Mouse (Mus musculus): ENCODE measurements around the gene Rps2. TPM values are rescaled to one million over a fixed set of nuclear protein-coding genes. Genes with fewer than 3 reads are reported as not detected.
"Not testable (repeated sequence)": the region's sequence is repeated elsewhere in the genome, so short reads cannot be mapped to it uniquely, and the experiment has no call there.

Rps2 gene
- 515 and 558 TPM in 2 replicates for polyA plus RNA-seq (2012; rRNA removed)

DNA sequence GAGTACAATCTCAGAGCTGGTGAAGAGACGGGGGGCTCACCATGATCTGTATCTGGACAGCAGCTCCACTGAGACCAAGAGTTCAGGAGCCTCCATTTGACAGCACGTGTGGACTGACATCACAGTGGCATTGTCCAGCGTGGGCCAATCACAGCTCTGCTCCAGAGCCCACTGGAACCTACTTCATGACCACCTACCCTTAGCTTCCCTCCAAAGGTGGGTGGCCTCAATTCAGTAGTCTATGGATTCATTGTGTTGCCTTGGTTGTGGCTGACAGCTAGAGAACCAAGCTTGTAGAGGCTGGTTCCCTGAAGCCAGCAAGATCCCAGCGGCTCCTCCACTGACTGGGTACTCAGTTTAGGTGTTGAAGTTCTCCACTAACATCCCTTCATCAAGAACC, at the start of gene Rps2, which contains the start of gene Rnf151:
Gene Rps2, plus strand, starts transcription at position 174 of the 400 bp plus-strand sequence.
Gene Rnf151, minus strand, starts transcription at position 121 of the 400 bp plus-strand sequence.
- H3K27ac ChIP-seq (ENCODE audit: control insufficient read depth, insufficient read depth, low read depth, low read length): peak within 1 kb of the TSS; percentile 79
- no peaks in the 10 kb centered on the region; the same call in 1 of the 2 replicates for H3K36me3 ChIP-seq (ENCODE audit: control insufficient read depth, insufficient read depth, low read length)
- H3K4me3 ChIP-seq (ENCODE audit: control insufficient read depth, low read depth, low read length): peak within 1 kb of the TSS; percentile 96
- H3K27me3 ChIP-seq (ENCODE audit: control insufficient read depth, insufficient read depth, low read length): no peaks in the 10 kb centered on the region
- TF ChIP-seq POLR2A (IDR thresholded peaks at IDR 0.05; ENCODE audit: control insufficient read depth, low read depth, low read length) (peak; percentile 84; the same call in 1 of the 2 replicates), CTCF (IDR thresholded peaks at IDR 0.05; ENCODE audit: control insufficient read depth, insufficient read depth, insufficient replicate concordance, low read depth, low read length) (no peak)
- H3K4me1 ChIP-seq (ENCODE audit: control insufficient read depth, insufficient read depth, low read length): no peaks in the 10 kb centered on the region

DNA sequence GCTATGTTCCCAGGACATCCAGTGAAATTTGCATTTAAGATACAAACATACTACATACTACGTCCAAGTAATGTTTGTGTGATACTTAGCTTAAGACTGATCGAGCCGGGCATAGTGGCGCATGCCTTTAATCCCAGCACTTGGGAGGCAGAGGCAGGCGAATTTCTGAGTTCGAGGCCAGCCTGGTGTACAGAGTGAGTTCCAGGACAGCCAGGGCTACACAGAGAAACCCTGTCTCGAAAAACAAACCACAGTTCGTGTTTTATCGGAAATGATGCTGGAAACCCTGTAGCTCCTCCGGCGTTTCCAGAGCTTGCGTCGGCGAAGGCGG, 48.7 kb upstream of the Rps2 start:
- not testable (repeated sequence) for H3K36me3 ChIP-seq (ENCODE audit: control insufficient read depth, insufficient read depth, low read length); H3K27me3 ChIP-seq (ENCODE audit: control insufficient read depth, insufficient read depth, low read length); H3K4me1 ChIP-seq (ENCODE audit: control insufficient read depth, insufficient read depth, low read length)
- Histone ChIP-seq H3K27ac (ENCODE audit: control insufficient read depth, insufficient read depth, low read depth, low read length) (peak overlapping the region; percentile 65), H3K4me3 (ENCODE audit: control insufficient read depth, low read depth, low read length) (peak overlapping the region; percentile 90)

DNA sequence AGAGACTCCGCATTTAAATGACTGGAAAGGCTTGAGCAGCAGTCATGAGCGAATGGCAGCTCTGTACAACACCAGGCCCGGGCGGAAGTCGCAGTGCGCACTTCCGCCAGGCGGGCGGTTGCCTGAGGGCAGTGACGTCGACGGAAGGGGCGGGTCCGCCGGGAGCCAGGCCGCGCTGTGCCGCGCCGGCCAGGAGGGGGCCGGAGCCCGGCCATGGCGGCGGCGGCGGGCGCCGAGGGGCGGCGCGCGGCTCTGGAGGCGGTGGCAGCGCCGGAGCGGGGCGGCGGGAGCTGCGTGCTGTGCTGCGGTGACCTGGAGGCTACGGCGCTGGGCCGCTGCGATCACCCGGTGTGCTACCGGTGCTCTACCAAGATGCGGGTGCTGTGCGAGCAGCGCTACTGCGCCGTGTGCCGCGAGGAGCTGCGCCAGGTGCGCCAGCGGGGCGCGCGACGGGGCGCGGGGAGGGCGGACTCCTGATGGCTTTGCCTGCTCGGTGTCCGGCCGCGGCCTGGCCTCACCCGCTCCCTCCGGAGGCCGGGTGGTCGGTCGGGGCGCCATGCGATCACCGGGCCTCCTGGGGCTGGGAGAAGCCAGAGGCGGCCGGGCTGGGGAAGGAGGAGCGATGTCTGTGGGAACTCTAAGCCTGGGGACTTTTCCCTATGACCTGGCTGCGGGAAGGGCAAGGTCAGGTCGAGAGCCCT, 48.2 kb upstream of the Rps2 start, which contains the start of gene Zfp598:
Gene Zfp598, plus strand, starts transcription at position 143 of the 701 bp plus-strand sequence.
- H3K36me3 ChIP-seq (ENCODE audit: control insufficient read depth, insufficient read depth, low read length): no peaks in the 10 kb centered on the region
- peak within 1 kb of the TSS; percentile 84 for H3K27ac ChIP-seq (ENCODE audit: control insufficient read depth, insufficient read depth, low read depth, low read length)
- H3K4me3 ChIP-seq (ENCODE audit: control insufficient read depth, low read depth, low read length): peak within 1 kb of the TSS; percentile 90
- no peaks in the 10 kb centered on the region for H3K27me3 ChIP-seq (ENCODE audit: control insufficient read depth, insufficient read depth, low read length)
- peaks cover 7% of the 10 kb centered on the region for H3K4me1 ChIP-seq (ENCODE audit: control insufficient read depth, insufficient read depth, low read length)
- TF ChIP-seq CTCF (IDR thresholded peaks at IDR 0.05; ENCODE audit: control insufficient read depth, insufficient read depth, insufficient replicate concordance, low read depth, low read length) (peak; percentile 1; the same call in 1 of the 2 replicates), POLR2A (IDR thresholded peaks at IDR 0.05; ENCODE audit: control insufficient read depth, low read depth, low read length) (peak; percentile 79)

DNA sequence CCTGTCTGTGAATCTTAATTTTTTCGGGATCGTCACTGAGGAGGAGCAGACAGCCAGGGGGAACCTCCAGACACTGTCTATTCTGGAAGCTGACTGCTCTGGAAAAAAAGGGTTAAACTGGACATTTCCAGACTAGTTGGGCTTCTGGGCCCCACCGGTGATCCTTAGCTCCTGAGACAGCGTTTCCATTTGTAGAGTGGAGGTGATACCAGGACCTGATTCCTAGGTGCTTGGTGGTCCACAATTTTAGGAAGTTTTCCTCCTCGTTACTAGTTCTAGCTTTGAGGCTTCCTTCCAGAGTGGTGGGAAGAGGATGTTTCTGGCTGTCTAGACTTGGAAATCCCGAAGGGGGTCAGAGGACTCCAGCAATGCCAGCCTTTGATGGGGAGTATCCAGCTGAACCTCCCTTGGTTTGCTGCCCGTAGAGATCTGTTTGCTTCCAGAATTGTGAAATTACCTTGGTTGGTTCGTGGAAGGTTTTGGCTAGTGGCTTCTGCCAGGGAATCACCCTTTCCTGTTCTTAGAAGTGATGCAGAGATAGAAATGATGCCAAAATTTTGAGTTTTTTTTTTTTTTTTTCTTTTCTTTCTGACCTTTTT, 47.6 kb upstream of the Rps2 start:
- Histone ChIP-seq H3K27ac (ENCODE audit: control insufficient read depth, insufficient read depth, low read depth, low read length) (peak overlapping the region; percentile 84), H3K36me3 (ENCODE audit: control insufficient read depth, insufficient read depth, low read length) (no peaks in the 10 kb centered on the region), H3K27me3 (ENCODE audit: control insufficient read depth, insufficient read depth, low read length) (no peaks in the 10 kb centered on the region), H3K4me3 (ENCODE audit: control insufficient read depth, low read depth, low read length) (peak overlapping the region; percentile 90), H3K4me1 (ENCODE audit: control insufficient read depth, insufficient read depth, low read length) (peaks cover 7% of the 10 kb centered on the region)
- no peak for TF ChIP-seq CTCF (IDR thresholded peaks at IDR 0.05; ENCODE audit: control insufficient read depth, insufficient read depth, insufficient replicate concordance, low read depth, low read length)
- no peak for TF ChIP-seq POLR2A (IDR thresholded peaks at IDR 0.05; ENCODE audit: control insufficient read depth, low read depth, low read length)

DNA sequence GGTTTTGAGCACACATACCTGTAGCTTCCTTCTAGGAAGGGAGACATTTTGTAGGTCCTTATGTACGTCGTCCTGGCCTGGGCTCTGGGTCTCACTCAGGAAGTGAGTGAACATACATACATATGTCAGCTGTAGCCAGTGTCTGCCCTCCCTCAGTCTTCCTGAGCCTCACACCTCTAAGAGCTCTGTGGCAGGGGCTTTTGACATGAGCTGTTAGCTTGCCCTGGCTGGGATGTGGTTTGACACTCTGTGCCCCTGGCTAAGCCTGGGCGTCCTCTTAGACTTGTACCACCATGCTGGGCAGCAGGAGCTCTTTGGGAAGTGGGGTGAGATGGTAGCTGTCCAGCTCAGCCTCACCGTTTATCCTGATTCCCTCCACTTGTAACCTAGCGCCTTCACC, 46.6 kb upstream of the Rps2 start:
- H3K36me3 ChIP-seq (ENCODE audit: control insufficient read depth, insufficient read depth, low read length): no peaks in the 10 kb centered on the region
- no peak for TF ChIP-seq CTCF (IDR thresholded peaks at IDR 0.05; ENCODE audit: control insufficient read depth, insufficient read depth, insufficient replicate concordance, low read depth, low read length)
- no peak for TF ChIP-seq POLR2A (IDR thresholded peaks at IDR 0.05; ENCODE audit: control insufficient read depth, low read depth, low read length)
- H3K4me3 ChIP-seq (ENCODE audit: control insufficient read depth, low read depth, low read length): no peak overlapping the region
- H3K4me1 ChIP-seq (ENCODE audit: control insufficient read depth, insufficient read depth, low read length): peaks cover 7% of the 10 kb centered on the region
- no peaks in the 10 kb centered on the region for H3K27me3 ChIP-seq (ENCODE audit: control insufficient read depth, insufficient read depth, low read length)
- H3K27ac ChIP-seq (ENCODE audit: control insufficient read depth, insufficient read depth, low read depth, low read length): no peak overlapping the region

DNA sequence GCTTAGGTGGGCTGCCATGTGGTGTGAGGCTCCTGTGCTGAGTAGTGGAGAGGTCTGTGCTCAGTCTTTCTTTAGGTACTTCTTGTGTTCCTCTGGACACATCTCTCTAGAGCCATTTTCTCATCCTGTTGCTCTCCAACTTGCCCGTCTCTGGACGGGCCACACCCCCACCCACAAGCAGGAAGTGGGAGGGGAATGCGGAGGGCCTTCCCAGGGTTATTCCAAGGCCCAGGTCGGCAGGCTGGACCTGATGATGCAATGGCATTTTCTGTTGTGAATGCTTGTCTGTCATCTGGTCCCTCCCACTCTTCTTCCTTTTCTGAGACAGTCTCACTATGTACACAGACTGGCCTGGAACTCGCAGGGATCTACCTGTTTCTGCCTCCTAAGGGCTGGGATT, 45.8 kb upstream of the Rps2 start:
- TF ChIP-seq POLR2A (IDR thresholded peaks at IDR 0.05; ENCODE audit: control insufficient read depth, low read depth, low read length) (no peak), CTCF (IDR thresholded peaks at IDR 0.05; ENCODE audit: control insufficient read depth, insufficient read depth, insufficient replicate concordance, low read depth, low read length) (no peak)
- H3K4me1 ChIP-seq (ENCODE audit: control insufficient read depth, insufficient read depth, low read length): peaks cover 7% of the 10 kb centered on the region
- no peak overlapping the region for H3K4me3 ChIP-seq (ENCODE audit: control insufficient read depth, low read depth, low read length)
- H3K27me3 ChIP-seq (ENCODE audit: control insufficient read depth, insufficient read depth, low read length): no peaks in the 10 kb centered on the region
- H3K27ac ChIP-seq (ENCODE audit: control insufficient read depth, insufficient read depth, low read depth, low read length): no peak overlapping the region
- H3K36me3 ChIP-seq (ENCODE audit: control insufficient read depth, insufficient read depth, low read length): no peaks in the 10 kb centered on the region

DNA sequence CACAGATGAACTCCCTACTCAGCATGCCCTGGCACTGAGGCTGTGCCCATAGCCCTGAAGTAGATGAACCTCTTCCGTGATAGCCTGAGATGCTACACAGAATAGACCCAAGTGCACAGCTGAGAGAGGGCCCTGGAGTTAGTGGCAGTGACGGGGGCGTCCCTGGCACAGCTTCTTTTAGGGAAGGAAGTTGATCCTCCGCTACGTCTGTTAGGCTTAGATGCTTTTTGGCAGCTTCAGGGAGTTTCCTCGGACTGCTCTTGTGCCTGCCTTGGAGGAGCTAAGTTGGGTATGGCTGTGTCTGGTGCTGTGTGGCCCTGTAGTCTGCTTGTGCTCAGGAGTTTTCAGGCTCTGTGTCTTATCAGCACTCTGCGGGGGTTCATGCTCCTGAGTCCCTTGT, 43.6 kb upstream of the Rps2 start:
- no peak overlapping the region for H3K4me3 ChIP-seq (ENCODE audit: control insufficient read depth, low read depth, low read length)
- H3K4me1 ChIP-seq (ENCODE audit: control insufficient read depth, insufficient read depth, low read length): peaks cover 4% of the 10 kb centered on the region
- no peaks in the 10 kb centered on the region for H3K27me3 ChIP-seq (ENCODE audit: control insufficient read depth, insufficient read depth, low read length)
- no peak overlapping the region for H3K27ac ChIP-seq (ENCODE audit: control insufficient read depth, insufficient read depth, low read depth, low read length)
- no peak for TF ChIP-seq CTCF (IDR thresholded peaks at IDR 0.05; ENCODE audit: control insufficient read depth, insufficient read depth, insufficient replicate concordance, low read depth, low read length)
- TF ChIP-seq POLR2A (IDR thresholded peaks at IDR 0.05; ENCODE audit: control insufficient read depth, low read depth, low read length): no peak
- no peaks in the 10 kb centered on the region; the same call in 1 of the 2 replicates for H3K36me3 ChIP-seq (ENCODE audit: control insufficient read depth, insufficient read depth, low read length)

All from testis, adult 2 months (tissue).